Mouse (Mus musculus): ENCODE data around the gene Pfkfb4.

Gene Pfkfb4

DNA sequence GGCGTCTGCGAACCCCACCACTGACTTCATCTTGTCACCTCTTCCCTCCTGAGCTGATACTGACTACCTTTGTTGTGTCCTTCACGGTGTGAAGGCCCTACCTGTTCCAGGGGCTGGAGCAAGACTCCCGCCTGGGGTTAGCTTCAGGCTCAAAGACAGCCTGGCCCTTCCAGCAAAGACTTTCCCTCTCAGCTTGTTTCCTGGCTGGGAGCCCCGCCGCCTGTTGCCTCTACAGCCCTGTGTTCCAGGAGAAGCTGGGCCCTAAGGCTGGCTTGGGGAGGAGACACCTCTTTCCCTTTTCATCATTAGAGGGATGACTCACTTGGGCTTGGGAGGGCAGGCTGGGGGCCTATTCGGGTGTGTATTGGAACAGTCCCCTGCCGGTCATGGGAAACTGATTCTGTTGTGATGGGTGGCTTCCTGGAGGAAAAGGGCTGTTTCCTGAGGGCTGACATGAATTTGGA, 47.4 kb downstream of the Pfkfb4 start:
- DNase-seq = peak; percentile 32

DNA sequence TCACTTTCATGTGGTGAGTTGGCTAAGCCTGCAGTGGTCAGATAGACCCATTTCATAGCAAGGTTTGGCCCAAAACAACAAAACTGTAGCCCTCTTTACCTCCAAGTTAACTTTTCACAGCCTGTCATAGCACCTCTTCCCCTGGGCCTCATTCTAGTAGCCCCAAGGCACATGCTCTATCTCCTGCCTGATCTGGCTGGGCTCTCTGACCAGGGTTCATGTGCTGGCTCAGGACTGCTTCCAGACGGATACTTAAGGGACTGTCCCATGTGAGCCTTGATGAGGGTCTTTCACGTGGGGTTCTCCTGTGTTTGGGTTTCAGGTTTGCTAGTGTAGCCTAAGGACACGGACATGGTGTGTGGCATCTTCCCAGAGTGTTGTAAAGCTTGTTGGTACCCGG, 48.1 kb downstream of the Pfkfb4 start:
- DNase-seq = no peak

DNA sequence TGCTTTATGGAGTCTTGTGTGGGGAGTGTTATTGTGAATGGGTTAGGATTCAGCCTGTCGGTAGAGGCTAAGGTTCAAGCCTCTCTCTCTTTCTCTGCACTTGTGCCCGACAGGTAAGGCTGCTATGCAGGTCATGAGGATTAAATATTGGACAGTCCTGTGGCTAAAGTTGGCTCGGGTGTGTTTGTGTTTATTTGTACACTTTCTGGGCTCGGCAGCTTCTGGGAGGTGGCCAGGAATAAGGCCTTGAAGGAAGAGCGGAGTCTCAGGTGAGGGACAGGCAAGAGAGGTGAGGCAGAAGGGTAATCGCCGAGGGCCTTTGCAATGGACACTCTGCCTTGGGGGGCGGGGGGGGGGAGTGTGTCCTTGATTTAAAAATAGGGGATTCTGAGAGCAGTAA, 48.6 kb downstream of the Pfkfb4 start:
- no peak for DNase-seq

DNA sequence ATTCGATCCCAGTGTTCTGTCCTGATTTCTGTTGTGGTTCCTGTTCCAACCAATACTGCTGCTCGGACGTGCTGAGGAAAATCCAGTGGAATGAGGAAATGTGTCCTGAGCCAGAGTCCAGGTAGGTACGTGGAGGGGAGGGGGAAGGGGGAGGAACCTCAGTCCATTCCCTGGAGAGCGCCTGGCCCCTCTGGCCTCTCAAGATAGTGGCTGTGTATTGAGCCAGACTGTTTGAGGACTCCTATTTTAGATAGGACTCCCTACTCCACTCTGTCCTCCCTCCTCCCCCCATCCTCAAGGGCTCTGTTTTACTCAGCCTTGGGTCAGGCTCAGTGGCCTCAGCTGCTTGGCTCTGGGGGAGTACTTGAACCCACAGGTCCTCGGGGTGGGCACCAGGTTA, 49.3 kb downstream of the Pfkfb4 start:
- no peak for DNase-seq

DNA sequence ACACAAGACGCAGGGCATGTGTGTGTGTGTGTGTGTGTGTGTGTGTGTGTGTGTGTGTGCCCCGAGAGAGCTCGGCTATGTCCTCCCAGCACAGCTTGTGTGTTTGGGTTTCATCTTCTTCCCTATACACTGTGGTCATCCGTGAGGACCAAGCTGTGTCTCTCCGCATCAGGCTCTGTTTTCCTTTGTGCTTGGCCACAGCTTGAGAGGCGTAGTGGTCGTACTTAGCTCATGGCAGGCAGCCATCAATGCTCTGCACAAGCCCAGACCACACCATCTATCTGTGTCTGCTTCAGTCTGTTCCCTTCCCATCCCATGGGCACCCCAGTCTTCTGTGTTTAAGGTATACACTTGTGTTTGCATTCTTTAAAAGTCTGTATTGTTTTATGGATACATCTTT, 49.8 kb downstream of the Pfkfb4 start:
- no peak for DNase-seq

DNA sequence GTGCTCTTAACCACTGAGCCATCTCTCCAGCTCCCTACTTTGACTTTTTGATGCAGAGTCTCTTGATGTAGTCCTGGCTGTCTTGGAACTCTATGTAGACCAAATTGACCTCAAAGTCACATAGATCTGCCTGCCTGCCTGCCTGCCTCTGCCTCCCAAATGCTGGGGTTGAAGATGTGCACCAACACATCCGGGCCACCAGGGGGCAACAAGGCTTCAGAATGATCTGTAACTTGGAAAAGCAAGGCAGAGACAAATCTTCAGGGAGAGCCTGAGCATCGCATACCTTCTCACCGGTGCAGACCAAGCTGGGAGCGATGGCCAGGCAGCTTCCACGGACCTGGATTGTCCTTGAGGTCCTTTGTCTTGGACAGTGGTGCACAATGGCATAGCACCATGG, 54.7 kb downstream of the Pfkfb4 start:
- DNase-seq = peak; percentile 55

DNA sequence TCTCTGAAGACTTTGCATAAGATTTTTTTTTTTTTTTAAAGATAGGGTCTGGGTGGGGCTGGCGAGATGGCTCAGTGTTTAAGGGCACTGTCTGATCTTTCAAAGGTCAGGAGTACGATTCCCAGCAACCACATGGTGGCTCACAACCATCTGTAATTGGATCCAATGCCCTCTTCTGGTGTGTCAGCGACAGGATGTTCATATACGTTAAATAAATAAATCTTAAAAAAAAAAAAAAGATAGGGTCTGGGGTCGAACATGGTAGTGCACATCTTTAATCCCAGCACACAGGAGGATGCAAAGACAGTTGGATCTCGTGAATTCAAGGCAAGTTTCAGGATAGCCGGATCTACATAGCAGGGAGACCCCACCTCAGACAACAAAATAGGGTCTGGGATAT, 57.7 kb downstream of the Pfkfb4 start:
- no peak for DNase-seq

DNA sequence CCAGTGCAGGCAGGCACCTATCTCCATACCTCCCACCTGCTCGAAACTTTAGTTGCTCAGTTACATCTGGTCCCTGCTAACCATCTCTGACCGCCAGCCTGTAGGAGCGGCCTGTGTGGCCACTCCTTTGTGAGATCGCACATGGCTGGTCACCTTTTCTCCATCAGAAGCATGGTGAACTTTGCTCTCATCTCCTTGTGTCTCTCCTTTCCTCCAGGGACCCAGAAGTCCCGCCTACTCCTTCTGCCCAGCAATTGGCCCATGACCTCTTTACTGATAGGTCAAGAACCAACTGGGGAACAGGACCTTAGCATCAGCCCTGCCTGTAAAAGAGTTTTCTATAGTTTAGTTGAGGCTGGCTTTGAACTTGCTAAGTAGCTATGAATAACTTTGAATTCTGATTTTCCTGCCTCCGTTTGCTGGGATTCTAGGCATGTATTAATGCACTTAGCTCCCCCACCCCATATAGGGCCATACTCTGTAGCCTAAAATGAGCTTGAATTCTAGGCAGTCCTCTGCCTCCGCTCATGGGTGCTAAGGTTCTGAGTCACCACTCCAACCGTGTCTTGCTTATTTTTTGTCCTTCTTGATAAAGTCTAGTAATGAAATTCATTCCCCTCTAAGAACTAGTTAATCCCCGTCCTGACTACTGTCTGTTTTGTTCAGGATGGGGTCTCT, 58.6 kb downstream of the Pfkfb4 start:
- no peak for DNase-seq

DNA sequence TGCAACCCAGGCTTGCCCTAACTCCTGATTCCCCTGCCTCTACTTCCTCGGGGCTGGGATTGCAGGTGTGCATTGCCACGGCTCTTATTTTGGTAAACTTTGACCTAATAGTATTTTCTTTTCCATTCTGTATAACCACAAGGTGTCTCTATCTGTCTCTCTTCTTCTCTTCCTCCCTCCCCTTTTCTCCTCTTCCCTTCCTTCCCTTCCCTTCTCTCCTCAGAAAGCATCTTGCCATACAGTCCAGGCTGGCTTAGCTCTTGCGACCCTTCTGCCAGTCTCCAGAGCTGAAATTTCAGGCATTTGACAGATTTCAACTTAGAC, 59.1 kb downstream of the Pfkfb4 start:
- no peak for DNase-seq

DNA sequence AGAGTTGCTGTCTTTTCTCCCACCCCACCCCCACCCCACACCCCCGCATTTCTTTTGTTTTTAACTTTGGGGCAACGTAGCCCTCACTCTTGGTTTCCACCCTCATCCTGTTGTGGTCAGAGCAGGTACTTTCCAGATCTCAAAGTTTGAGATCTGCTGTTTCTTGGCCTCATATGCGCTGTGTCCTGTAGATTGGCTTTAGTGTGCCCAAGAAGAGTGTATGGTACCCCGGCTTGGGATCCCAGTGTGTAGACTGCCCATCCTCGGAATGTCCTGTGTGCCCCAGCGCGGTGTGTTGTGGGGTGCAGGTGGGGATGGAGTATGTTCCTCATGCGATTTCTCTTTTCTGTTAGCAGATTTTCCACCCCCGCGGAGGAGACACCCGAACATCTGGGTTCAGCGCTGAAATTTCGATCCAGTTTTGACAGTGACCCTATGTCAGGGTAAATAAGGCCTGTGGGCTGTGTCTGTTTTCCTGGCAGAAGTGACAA, 59.5 kb downstream of the Pfkfb4 start:
- DNase-seq = no peak

DNA sequence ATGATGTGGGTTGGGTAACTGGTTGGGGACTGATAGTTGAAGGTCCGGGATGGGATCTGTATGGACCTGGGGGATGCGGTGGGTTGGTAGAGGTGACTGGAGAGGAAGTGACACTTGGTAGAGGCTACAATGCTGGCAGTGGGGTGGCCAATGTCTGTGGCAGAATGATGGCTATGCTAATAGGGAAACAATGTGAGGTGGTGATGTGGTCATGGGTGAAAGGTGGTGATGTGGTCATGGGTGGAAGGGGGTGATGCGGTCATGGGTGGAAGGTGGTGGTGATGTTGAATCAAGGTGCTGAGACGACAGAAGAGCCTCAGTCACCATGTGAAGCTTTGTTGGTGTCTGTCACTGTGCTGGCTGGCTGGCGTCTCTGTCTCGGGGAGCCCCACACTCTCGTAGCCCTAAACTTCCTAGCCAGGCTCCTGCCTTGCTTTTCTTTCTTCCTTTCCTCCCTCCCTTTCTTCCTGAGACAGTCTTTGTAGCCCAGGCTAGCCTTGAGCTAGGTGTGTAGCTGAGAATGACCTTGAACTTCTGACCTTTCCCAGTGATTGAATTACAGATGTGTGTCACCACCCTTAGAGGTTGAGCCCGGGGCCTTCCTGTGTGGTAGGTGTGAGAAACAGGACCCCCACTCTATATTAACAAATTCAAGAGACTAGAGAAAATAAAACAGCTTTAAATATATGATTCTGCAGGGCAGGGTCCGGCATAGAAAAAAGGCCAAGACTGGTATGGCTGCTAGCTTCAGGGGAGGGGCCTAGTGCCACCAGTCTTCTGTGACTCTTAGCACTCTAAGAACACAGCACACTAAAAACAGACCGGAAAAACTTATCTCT, 60.3 kb downstream of the Pfkfb4 start:
- DNase-seq = no peak

DNA sequence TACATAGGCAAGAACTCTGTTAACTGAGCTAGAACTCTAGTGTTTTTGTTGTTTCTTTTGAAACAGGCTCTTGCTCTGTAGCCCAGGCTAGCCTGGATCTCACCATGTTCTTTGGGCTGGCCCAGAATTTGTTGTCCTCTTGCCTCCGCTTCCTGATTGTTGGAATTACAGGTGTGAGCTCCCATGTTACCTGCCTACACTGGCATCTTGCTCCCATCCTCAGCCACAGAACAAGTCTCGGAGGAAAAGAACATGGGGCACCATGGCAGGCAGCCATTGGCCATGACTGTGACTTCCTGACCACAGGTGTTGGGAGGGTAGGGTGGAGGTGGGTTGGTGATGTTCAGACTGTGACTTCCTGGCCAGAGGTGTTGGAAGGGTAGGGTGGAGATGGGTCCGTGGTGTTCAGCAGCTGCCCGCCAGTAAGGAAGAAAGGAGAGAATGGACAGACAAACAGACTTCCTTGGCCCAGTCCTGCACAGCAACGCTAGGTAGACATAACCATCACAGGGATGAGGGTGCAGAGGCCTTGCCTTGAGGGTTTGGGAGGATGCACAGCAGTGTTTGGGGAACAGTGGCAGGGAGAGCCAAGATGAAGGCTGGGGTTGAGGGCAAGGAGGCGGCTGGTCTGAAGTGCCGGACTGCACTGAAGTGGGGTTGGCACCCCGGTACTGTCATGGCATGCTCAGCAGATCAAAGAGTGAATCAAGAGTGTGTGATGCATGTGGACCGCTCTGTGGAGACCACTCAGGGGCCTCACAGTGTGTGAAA, 61.1 kb downstream of the Pfkfb4 start:
- no peak for DNase-seq

DNA sequence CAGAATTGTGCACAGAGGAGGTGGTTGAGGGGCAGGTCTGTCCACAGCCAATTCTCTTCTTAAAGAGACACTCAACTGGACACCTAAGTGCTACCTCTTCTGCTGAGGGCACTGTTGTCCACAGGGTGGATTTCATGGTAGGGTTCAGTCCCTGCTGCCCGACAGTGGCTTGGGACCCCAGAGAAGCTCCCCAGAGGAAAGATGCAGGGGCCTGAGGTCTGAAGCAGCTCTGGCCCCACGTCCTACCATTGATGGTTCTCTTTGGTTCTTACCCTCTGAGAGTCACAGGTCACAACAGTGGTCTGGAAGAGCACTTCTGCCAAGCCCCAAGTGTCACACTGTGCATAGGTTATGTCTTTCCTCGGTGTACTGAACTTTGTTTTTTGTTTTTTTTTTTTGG, 61.8 kb downstream of the Pfkfb4 start:
- DNase-seq = no peak

DNA sequence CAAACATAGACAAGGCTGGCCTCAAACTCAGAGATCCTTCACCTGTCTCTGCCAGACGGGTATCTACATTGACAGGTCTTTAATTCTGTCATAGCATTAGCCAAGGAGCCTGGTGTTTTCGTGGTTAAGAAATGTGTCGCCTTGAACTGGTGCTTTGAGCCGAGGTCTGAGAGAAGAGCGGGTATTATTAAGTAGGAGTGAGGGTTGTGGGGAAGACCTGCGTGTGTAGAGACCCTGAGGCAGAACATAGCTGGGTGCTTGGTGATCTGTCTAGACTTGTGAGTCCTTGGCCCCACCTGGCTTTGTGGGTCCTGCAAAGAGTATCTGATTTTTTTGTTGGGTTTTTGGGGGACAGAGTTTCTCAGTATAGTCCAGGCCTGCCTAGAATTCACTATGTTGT, 62.3 kb downstream of the Pfkfb4 start:
- DNase-seq = no peak

DNA sequence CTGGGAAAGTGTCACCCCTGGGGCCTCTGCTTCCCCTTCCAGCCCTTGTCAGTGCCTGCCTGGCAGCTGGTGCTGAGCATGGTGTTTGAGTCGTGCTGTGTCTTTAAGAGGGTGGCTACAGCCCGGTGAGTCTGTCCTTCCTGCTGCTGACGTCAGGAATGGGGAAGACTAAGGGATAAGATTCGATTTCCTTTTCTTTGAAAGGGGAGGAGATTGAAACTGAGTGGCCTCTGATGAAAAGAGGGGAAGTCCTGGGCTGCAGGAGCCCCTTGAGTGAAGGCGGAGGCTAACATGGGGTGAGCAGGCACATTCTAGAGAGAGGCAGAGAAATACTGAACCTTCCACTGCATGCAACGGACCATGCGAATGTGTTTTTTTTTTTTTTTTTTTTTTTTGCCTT, 63.1 kb downstream of the Pfkfb4 start:
- peak; percentile 72 for DNase-seq

DNA sequence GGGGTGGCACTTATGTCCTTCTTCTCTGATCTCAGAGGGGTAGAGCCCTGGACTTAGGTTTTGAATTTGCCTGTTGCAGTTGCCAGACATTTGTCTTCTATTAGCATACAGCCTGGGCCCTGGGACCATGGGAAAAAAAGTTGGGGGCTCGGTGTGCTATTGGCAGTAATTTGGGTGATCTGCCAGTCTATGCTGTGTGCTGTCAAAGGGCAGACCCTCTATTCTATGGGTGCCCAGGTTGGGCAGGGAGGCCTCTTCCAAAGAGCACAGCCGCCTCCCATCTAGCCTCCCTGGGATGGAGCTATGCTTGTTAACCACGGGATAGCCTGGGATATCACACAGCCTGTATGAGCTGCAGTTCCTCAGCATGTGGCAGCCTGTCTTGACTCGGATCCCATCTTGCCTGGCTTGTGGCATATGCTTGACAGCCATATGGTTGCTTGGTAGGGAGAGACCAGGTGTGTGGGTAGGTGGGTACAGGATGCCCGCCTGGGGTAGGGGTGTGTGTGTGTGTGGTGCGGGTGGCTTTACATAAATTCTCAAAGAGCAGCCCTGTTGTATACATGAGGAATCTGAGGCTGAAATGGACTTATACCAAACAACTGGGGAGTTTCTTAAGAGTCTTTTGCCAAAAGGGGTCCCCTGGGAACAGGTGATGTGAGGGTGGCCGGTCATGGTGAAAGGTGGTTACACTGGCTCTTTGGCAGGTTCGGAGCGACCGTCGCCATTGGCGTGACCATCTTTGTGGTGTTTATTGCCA, 63.9 kb downstream of the Pfkfb4 start:
- no peak for DNase-seq

DNA sequence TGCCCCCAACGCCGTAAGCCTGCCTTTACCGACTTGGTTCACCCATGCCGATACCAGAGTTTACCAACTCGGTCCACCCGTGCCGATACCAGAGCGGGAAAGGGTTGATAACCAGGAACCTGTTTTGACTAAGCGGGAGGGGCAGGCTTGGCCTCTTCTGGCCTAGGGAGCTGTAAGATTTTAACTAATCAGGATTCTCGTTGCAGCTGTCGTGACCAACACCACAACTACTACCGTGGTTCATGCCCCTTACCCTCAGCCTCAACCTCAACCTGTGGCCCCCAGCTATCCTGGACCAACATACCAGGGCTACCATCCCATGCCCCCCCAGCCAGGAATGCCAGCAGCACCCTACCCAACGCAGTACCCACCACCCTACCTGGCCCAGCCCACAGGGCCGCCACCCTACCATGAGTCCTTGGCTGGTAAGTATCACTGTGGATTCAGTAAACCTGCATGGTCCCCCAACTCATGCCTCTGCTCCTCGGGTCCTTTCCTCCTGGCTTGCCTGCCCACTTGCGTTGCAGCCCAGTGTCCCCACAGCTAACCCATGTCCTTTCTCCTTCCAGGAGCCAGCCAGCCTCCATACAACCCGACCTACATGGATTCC, 64.6 kb downstream of the Pfkfb4 start:
- no peak for DNase-seq

DNA sequence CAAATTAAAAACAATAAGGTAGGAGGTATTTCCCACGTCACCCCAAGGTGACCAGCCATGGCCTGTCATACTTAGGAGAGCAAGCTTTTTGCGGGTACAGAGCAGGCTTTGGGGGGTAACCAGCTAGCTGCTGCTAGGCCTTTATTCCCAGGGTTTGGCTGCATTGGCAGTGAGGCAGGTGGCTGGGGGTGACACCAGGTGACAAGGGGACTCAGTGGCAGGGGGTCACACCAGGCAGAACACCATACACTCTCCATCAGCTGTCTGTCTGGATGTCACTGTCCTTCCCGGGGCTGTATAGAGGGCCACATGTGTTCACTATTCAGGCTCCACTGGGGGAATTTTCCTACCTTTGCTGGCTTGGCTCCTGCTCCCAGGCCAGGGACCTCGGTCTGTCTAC, 65.3 kb downstream of the Pfkfb4 start:
- DNase-seq = no peak

DNA sequence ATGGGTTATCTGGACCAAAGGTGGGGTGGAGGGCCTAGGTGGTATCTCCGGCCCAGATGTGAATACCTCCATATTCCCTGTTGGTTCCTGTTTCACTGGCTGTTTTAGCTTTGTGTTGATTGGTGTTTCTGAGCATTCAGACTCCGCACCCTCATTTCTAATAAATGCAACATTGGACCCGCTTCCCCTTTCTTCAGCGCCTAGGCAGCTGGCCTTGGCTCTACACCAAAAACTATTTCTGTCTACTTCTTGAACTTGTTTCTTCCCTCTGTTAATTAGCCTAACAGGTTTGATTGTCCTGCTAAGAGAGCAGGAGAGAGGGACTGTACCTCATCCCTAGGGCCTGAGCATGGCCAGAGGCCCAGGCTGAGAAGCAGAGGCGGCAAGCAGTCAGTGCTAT, 66.0 kb downstream of the Pfkfb4 start:
- no peak for DNase-seq

DNA sequence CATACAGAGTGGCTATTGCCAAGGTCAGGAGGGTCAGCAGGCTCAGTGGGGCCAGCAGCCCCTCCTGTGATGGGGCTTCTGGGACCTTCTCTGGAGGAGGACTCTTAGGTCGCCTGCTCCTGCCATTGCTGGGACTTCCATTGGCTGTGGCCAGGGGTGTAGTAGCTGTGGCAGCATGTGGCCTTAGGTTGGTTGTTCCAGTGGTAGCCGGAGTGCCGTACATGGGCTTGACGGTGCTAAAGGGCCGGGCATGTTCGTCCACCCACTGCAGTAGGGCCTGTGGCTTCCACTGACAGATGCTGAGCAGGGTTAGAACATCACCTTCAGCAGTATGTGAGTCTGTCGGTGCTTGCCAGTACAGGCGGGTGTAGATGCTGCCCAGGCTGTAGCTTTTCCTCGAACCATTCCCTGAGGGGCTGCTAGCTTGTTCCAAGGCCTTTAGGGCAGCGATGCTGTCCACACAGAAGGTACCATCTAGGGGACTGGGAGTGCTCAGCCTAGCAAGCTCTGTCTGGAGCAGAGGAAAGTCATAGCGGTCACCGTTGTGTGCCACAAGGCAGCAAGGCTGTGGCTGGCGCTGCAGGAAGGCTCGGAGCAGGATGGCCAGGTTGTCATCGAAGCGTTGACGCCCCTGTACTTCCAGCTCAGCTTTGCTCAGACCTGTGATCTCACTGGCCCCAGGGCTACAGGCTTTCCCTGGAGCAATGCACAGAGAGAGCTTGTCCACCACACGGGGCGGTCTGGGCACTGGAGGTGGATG, 66.6 kb downstream of the Pfkfb4 start:
- no peak for DNase-seq

DNA sequence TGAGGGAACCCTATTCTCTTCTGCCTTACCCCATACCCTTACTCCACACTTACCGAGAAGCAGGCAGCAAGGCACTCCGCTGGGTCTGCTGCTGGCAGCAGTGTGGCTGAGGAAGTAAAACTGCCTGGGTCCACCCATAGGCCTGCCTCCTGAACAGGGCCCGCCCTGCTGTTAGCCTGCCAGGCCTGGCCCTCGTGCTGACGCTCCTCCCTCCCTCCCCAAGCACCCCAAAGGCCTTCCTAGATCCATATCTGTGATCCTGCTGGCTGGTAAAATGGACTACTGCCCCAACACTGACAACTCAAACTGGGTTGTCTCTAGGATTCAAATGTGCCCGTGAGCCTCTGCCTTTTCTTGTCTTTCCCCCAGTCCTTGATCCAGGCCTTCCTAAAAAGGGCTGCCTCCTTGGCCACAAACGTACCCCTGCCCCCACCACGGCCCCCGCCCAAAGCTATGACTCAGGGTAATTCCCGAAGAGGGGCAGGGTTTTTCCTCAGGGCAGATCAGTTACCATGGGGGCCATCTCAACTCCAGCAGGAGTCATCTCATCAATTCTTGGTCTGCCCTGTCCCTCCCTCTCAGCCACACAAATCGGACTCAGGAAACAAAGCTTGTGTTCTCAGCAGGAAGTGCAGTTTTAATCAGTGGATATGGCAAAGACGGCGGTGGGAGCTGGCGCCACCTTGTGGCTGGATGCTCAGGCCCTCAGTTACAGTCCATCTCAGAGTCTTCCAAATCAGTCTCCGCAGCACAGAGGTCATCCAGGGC, 67.7 kb downstream of the Pfkfb4 start, which contains the start of gene Trex1:
Trex1 (minus strand) TSS at position 599 of the 768 bp plus-strand sequence.
- peak; percentile 84 for DNase-seq

Measured in embryo, embryonic 11 days (tissue).